Mouse (Mus musculus) gastrocnemius, postnatal 10 days (tissue): ENCODE data around the gene Sumf2. TPM values are rescaled to one million over a fixed set of nuclear protein-coding genes. Genes with fewer than 3 reads are reported as not detected.
"Not testable (repeated sequence)": the region's sequence is repeated elsewhere in the genome, so short reads cannot be mapped to it uniquely, and the experiment has no call there.

Source experiments
- DNase-seq: peaks from one replicate; pipeline ENCODE4 v3.0.0; 2021; ENCODE audit warnings: mixed read lengths
- long read RNA-seq, 2 experiments: library from polyadenylated mRNA; stranded (forward); transcript quantifications; one replicate each; pipeline ENCODE4 v2.0.0; 2021
- total RNA-seq, 2 experiments: library from RNA; stranded (reverse); gene quantifications; 2 replicates each; pipeline ENCODE4 v1.2.3; 2021

Gene Sumf2
- 10 to 100 TPM in 1 of 2 experiments, 1 to 10 TPM in 1; 9.8 to 13.5 TPM for total RNA-seq
- long read RNA-seq, experiment 1, transcript Sumf2-204 (9 exons, 2,264 nt) = major isoform, 6 of 12 reads
- long read RNA-seq, experiment 1, partial matches to known transcripts = 0 of 12 reads
- long read RNA-seq, experiment 1, other reads (novel, unspliced or antisense) = 5 of 12 reads
- long read RNA-seq, experiment 2, transcript Sumf2-204 (9 exons, 2,264 nt) = major isoform, 12 of 16 reads
- long read RNA-seq, experiment 2, partial matches to known transcripts = 1 of 16 reads
- long read RNA-seq, experiment 2, other reads (novel, unspliced or antisense) = 2 of 16 reads

DNA sequence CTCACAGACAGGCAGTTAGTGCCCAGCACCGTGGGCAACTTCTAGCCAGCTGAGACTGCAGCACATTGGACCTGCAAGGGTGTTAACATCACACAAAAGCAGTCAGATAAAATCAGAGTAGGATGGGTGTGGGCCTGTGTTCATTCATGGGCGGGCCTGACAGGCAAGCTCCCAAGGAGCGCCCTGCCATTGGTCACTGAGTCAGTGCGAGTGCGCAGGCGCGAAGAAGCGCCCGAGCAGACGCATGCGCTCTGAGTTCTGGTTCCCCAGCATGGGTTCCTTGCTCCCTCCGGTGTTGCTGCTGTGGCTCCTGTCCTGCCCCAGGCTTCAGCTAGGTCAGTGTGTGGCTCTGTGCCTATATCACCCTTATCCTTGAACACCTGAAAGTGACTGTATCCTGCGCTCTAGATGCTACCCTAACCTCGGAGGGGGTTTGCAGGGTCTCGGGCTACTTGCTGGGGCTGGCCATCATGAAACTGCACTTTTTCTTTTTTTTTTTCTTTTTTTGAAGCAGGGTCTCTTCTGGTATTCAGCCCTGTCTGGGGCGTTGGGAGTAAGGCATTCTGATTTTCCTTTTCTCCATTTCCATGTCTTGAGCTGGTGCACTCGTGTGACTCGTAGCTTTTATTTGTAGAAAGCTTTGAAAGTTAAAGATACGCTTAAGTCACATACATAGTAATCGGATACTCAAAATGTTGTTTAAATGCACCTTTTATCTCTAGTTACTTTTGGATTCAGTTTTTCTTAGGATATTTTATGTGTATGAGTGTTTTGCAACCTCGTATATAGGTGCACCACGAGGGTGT lies at the start of gene Sumf2:
Gene Sumf2 (plus strand): TSS at position 235 of the 806 bp plus-strand sequence.
- DNase-seq = peak; percentile 97

GRCm38 (mm10) chr5:129844848-129845247 lies 1.9 kb upstream of the Sumf2 start:
- DNase-seq = no peak

DNA sequence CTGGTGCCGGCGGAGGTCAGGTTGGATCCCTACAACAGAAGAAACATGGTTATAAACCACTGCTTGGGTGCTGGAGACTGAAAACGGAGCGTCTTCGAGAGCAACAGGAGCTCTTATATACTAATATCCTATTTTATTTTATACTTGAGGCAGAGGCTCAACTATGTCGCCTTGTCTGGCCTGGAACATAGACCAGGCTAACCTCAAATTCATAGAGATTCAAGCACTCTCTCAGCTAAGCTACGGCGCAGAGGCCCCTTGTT lies 703 bp downstream of the Sumf2 start:
- no peak for DNase-seq

- DNase-seq = no peak
These were observed 8.4 kb downstream of the Sumf2 start for GRCm38 (mm10) chr5:129855163-129855562.

DNA sequence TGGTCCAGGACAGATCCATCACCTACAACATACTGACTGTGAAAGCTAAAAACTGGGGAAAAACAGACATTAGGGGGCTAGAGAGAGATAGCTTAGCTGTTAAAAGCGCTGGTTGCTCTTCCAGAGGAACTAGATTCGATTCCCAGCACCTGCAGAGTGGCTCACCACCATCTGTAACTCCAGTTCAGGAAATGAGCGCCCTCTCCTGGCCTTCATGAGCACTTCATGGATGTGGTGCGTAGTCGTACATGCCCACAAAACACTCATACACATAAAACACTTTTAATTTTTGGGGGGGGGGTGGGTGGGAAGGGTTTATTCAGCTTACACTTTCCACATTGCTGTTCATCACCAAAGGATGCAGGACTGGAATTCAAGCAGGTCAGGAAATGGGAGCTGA lies 9.6 kb downstream of the Sumf2 start:
- no peak for DNase-seq

DNA sequence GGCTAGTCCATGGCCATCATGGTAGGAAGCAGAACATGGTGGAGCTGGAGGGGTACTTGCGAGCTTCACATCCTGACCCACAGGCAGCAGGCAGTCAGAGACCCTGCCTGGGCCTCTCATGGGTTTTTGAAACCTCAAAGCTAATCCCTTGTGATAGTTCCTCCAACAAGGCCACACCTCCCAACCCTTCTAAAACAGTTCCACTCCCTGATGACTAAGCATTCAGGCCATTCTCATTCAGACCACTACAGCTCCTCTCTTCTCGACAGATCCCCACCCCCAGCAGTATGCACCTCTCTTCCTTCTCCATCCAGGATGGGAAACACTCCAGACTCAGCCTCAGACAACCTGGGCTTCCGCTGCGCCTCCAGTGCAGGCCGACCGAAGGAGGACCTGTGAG lies 15.5 kb downstream of the Sumf2 start:
- no peak for DNase-seq

GRCm38 (mm10) chr5:129864467-129864866 lies 17.7 kb downstream of the Sumf2 start:
- DNase-seq = peak; percentile 62

DNA sequence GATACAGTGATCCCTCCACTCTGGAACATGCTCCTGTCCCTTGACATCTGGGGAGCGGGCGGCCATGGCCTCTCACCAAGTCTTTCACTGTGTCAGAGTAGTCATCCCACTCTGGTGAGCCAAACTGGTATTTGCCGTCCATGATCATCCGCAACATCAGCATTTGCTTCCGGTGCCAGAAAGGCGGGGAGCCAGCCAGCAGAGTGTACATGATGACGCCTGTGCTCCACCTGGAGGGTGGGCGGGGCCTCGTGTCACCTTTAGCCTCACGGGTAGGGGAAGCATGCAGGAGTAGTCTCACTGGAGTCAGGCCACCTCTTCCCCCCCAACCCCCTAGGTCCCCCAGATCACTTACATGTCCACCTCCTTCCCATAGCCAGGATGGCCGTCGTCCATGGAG lies 19.1 kb downstream of the Sumf2 start:
- no peak for DNase-seq

DNA sequence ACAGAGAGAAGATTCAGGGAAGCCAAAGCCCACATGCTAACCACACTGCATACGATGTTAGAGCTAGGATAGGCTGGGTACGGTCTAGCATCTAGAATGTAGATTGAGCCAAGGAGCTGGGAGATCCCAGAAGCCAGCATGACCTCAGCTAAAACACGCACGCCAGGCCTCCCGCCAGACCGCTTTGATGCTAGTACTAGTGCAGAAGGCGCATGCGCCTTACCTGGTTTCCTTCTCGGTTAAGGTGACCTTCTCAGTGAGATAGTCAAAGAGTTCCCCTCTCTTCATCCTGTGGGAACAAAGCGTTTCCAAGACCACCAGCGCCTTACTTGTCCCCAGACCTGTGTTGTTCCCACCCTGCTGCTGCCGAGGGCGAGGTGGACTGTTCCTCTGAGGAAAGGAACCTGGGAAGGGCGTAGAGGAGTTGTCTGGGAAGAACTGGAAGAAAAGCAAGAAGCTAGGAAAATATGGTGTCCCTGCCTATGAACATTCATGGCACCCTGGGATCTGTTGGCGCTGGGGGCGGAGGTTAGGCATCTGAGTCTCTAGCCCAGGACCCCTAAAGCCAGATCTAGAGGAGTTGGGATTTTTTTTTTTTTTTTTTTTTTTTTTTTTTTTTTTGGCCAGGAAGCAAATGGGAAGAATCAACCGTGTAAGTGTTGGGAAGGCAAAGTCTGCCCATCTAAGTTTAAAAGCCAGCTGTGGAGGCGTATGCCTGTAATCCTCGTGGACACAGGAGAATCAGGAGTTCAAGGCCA lies 22.6 kb downstream of the Sumf2 start:
- no peak for DNase-seq

DNA sequence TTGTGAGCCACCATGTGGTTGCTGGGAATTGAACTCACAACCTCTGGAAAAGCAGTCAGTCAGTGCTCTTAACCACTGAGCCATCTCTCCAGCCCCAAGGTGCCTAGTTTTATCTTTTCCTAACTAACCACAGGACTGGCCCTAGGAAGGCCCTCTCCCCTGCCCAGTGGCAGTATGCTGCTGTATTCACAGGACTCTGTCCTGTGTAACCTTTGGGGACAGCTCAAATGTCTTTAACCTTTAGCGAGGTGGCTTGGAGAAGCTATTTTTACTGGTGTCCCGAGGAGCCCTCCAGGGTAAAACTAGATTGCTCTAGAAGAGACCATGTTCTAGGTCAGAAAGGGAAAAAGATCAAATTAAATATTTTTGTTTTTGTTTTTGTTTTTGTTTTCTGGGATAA lies 24.5 kb downstream of the Sumf2 start:
- no peak for DNase-seq

- no peak for DNase-seq
These were observed 27.2 kb downstream of the Sumf2 start for GRCm38 (mm10) chr5:129873942-129874341.

DNA sequence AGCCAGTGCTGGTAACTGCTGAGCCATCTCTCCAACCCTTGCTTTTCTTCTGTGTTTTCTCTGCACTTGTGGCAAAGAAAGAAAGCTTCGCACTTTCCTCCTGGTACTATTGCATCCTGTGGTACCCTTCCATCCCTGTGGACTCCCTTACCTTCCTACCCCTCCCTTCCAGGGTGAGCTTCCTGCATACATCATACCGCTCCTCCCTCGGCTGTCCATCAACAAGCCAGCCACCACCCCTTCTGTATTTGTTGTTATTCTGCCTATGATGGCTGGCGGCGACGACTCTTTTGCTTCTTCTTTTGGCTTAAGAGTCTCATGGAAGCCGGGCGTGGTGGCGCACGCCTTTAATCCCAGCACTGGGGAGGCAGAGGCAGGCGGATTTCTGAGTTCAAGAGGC lies 28.3 kb downstream of the Sumf2 start:
- no peak for DNase-seq

- DNase-seq = peak; percentile 25
These were observed 31.1 kb downstream of the Sumf2 start for GRCm38 (mm10) chr5:129877731-129878455.

GRCm38 (mm10) chr5:129878946-129879345 lies 32.2 kb downstream of the Sumf2 start:
- DNase-seq = peak; percentile 81

DNA sequence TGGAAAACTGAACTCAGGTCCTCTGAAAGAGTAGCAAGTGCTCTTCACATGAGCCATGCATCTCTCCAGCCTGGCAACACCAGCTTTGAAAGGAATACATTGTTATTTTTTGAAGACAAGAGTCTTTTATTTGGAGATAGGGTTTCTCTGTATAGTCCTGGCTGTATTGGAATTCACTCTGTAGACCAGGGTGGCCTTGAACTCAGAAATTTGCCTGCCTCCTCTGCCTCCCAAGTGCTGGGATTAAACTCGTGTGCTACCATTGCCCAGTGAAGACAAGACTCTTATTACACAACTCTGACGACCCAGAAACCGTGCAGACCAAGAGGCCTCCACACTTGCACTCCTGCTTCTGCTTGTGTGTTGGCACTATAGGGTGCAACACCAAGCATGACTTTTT lies 33.1 kb downstream of the Sumf2 start:
- no peak for DNase-seq

DNA sequence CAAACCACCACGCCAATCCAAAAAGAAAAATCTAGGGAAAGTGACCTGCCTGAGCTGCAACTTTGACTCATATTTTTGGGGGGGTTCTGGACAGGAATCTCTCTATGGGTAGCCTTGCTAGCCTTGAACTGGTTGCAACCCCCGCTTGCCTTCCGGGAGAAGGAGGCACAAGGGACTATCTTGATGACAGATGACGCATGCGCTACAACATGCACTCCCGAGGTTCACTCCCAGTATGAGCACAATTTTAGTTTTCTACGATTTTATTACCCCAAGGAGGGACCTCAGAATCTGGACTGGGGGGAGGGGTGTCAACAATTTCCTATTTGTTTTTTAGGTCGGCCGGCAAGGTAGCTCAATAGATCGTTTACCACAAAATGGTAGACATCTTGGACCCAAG lies 39.5 kb downstream of the Sumf2 start:
- no peak for DNase-seq

GRCm38 (mm10) chr5:129886911-129887636 lies 40.3 kb downstream of the Sumf2 start, which contains the start of gene Chchd2:
Gene Chchd2 (minus strand): TSS chr5:129887470.
- DNase-seq = peak; percentile 80

DNA sequence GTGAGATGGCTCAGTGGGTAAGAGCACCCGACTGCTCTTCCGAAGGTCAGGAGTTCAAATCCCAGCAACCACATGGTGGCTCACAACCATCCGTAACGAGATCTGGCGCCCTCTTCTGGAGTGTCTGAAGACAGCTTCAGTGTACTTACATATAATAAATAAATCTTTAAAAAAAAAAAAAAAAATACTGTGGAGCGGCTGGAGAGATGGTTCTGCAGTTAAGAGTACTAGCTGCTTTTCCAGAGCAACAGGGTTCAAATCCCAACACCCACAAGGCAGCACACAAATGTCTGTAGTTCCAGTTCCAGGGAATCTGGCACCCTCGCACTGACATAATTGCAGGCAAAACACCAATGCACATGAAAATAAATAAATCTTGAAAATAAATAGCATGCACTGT lies 43.6 kb downstream of the Sumf2 start:
- not testable (repeated sequence) for DNase-seq

- DNase-seq = peak; percentile 71
These were observed 48.7 kb downstream of the Sumf2 start, which contains the start of gene Zbed5 for GRCm38 (mm10) chr5:129895198-129896088. Gene Zbed5 (plus strand): TSS chr5:129895723.

GRCm38 (mm10) chr5:129898449-129898848 lies 51.7 kb downstream of the Sumf2 start, which contains the start of gene Phkg1:
Gene Phkg1 (minus strand): TSS chr5:129898549.
- no peak for DNase-seq
